In genomic region chr10:62231811-62232210, GRCm38 (mm10) we compare ENCODE assay signal across 9 mouse cellular contexts. TPM values are rescaled to one million over a fixed set of nuclear protein-coding genes. Genes with fewer than 3 reads are reported as not detected.
A peak's percentile ranks its signal among the peaks of the same experiment; 100 is the strongest.
DNase-seq lines count a peak whose midpoint lies in the region; ATAC-seq and TF ChIP-seq lines count a peak whose summit lies in the region.
"Had no signal": no experiment of that assay in that cellular context is flagged by ENCODE, and none has a peak within 500 bp of the region (broad histone marks: within the 10 kb centered on the region; RNA-seq: fewer than 3 reads in every experiment).

No protein-coding gene starts in this region.

- peak overlapping the region; percentile 92; the same call in 1 of the 2 replicates for H3K4me2 ChIP-seq in midbrain, embryonic 13.5 days (replicated peaks)
- no peak overlapping the region; the same call in 1 of the 2 replicates for H3K4me2 ChIP-seq in midbrain, embryonic 16.5 days (ENCODE audit: low read length)
- peak overlapping the region; percentile 92 for H3K4me2 ChIP-seq in myocyte (ENCODE audit: low read depth)

- no peaks in the 10 kb centered on the region for H3K27me3 ChIP-seq in heart, adult 2 months (ENCODE audit: control insufficient read depth, insufficient read depth, low read length)
- peaks cover 13% of the 10 kb centered on the region for H3K27me3 ChIP-seq in midbrain, embryonic 13.5 days
- H3K27me3 ChIP-seq in midbrain, embryonic 16.5 days (ENCODE audit: control insufficient read depth, insufficient read depth, low read depth, low read length): no peaks in the 10 kb centered on the region
- H3K27me3 ChIP-seq in myocyte (ENCODE audit: control insufficient read depth, insufficient read depth, insufficient read length): no peaks in the 10 kb centered on the region

- no peak for TF ChIP-seq EP300 in heart, adult 2 months (IDR thresholded peaks at IDR 0.05; ENCODE audit: insufficient read depth, low read depth, low read length)

- peak overlapping the region; percentile 73 for H3K27ac ChIP-seq in heart, adult 2 months
- no peak overlapping the region for H3K27ac ChIP-seq in midbrain, embryonic 13.5 days
- no peak overlapping the region for H3K27ac ChIP-seq in midbrain, embryonic 16.5 days (ENCODE audit: low read length)

- intact Hi-C loops in heart, adult 2 months (cut with DNase I): loop anchor here (1.0 kb wide), 1 partner anchor 15 kb away; no protein-coding TSS in a partner anchor

- no peak for TF ChIP-seq POLR2A in heart, adult 2 months (IDR thresholded peaks at IDR 0.05; ENCODE audit: insufficient read depth, low read depth, low read length)
- TF ChIP-seq POLR2A in myocyte (IDR thresholded peaks at IDR 0.05; ENCODE audit: insufficient read length, low read depth): no peak

- no peak for ATAC-seq in midbrain, embryonic 13.5 days
- no peak for ATAC-seq in midbrain, embryonic 16.5 days
- no peak for ATAC-seq in activated CD4-positive, CD25-positive, alpha-beta regulatory T cell, adult 4 months

- no peak for TF ChIP-seq CTCF in heart, adult 2 months (IDR thresholded peaks at IDR 0.05)

- no peak for DNase-seq in heart, adult 2 months
- no peak for DNase-seq in heart, postnatal 4 days
- DNase-seq in kidney, adult 8-10 months: peak; percentile 31 to 60
- DNase-seq in yolk sac, embryonic 10.5 days (ENCODE audit: low spot score): no peak

- H3K36me3 ChIP-seq in heart, adult 2 months (ENCODE audit: control insufficient read depth, insufficient read depth, low read length): no peaks in the 10 kb centered on the region
- no peaks in the 10 kb centered on the region for H3K36me3 ChIP-seq in midbrain, embryonic 13.5 days
- H3K36me3 ChIP-seq in midbrain, embryonic 16.5 days (ENCODE audit: control insufficient read depth, insufficient read depth, low read length): no peaks in the 10 kb centered on the region
- no peaks in the 10 kb centered on the region for H3K36me3 ChIP-seq in myocyte (ENCODE audit: control insufficient read depth, insufficient read depth)

- 68% methylated on average over 3 of the region's 3 CpGs for WGBS in heart, adult 2 months
- WGBS in midbrain, embryonic 13.5 days: 91% methylated on average over 3 of the region's 3 CpGs
- 83% methylated on average over 3 of the region's 3 CpGs for WGBS in midbrain, embryonic 16.5 days

- H3K4me3 ChIP-seq in heart, adult 2 months: peak overlapping the region; percentile 57; the same call in 1 of the 2 replicates
- H3K4me3 ChIP-seq in midbrain, embryonic 13.5 days (replicated peaks): no peak overlapping the region
- H3K4me3 ChIP-seq in midbrain, embryonic 16.5 days (ENCODE audit: low read depth, low read length): no peak overlapping the region
- H3K4me3 ChIP-seq in myocyte: no peak overlapping the region

- H3K9me3 ChIP-seq in midbrain, embryonic 13.5 days: no peaks in the 10 kb centered on the region
- no peaks in the 10 kb centered on the region for H3K9me3 ChIP-seq in midbrain, embryonic 16.5 days (replicated peaks; ENCODE audit: control insufficient read depth, low read length, poor library complexity, severe bottlenecking)

- H3K79me2 ChIP-seq in heart, adult 2 months (replicated peaks; ENCODE audit: control insufficient read depth, insufficient read depth, low read length): no peaks in the 10 kb centered on the region
- peaks cover 3% of the 10 kb centered on the region for H3K79me2 ChIP-seq in myocyte (ENCODE audit: control insufficient read depth, insufficient read depth)

- no peak overlapping the region for H3K9ac ChIP-seq in heart, adult 2 months (ENCODE audit: low read depth, low read length)
- H3K9ac ChIP-seq in midbrain, embryonic 13.5 days (replicated peaks): no peak overlapping the region
- no peak overlapping the region for H3K9ac ChIP-seq in midbrain, embryonic 16.5 days (ENCODE audit: low read depth, low read length)

- H3ac ChIP-seq in myocyte (ENCODE audit: control insufficient read depth, insufficient read length): no peak overlapping the region

- H3K4me1 ChIP-seq in heart, adult 2 months (ENCODE audit: control insufficient read depth, insufficient read depth, low read length): peaks cover 4% of the 10 kb centered on the region
- peaks cover 7% of the 10 kb centered on the region for H3K4me1 ChIP-seq in midbrain, embryonic 13.5 days (replicated peaks)
- peaks cover 5% of the 10 kb centered on the region for H3K4me1 ChIP-seq in midbrain, embryonic 16.5 days (ENCODE audit: control insufficient read depth, insufficient read depth, low read length)

TF ChIP-seq in myocyte, 11 proteins besides CTCF, POLR2A, EP300 and RAD21:
- no peak for TF ChIP-seq TCF3 (IDR thresholded peaks at IDR 0.05; ENCODE audit: insufficient read length, low read depth)
- TF ChIP-seq USF1 (IDR thresholded peaks at IDR 0.05; ENCODE audit: low read depth): no peak

RNA-seq across cellular contexts. Expression of gene Tspan15, which starts 0.8 kb away (rescaled TPM):
- 1 to 10 TPM; 6.1 to 8.1 TPM for total RNA-seq in heart, adult 2 months (2021)
- polyA plus RNA-seq in heart, adult 2 months (2012; rRNA removed): 17.7 and 19.1 TPM in 2 replicates
- 10 to 100 TPM; 10.1 to 10.3 TPM for total RNA-seq in heart, postnatal 4 days (2021)
- 15.0 and 18.7 TPM in 2 replicates for polyA plus RNA-seq in midbrain, embryonic 13.5 days (2015; fragmentation: Nextera tagmentation; extraction: Ambion mirVana)
- polyA plus RNA-seq in midbrain, embryonic 16.5 days (2015; fragmentation: Nextera tagmentation; extraction: Ambion mirVana): 19.4 and 23.2 TPM in 2 replicates
- 18.7 TPM for polyA plus RNA-seq in myocyte (2012; fragmentation: generic; extraction: Trizol)
- under 1 TPM in 1 of 2 experiments, not detected in 1; 0.15 TPM for polyA plus RNA-seq in activated CD4-positive, CD25-positive, alpha-beta regulatory T cell, adult 4 months (2017; shearing (Covaris generic))

RNA-seq across cellular contexts. Expression of gene Tacr2, which starts 20.4 kb away (rescaled TPM):
- total RNA-seq in heart, adult 2 months (2021): not detected
- not detected in 2 replicates for polyA plus RNA-seq in heart, adult 2 months (2012; rRNA removed)
- total RNA-seq in heart, postnatal 4 days (2021): not detected
- polyA plus RNA-seq in midbrain, embryonic 13.5 days (2015; fragmentation: Nextera tagmentation; extraction: Ambion mirVana): not detected in 2 replicates
- polyA plus RNA-seq in midbrain, embryonic 16.5 days (2015; fragmentation: Nextera tagmentation; extraction: Ambion mirVana): not detected in 2 replicates
- polyA plus RNA-seq in myocyte (2012; fragmentation: generic; extraction: Trizol): 0.05 TPM
- not detected for polyA plus RNA-seq in activated CD4-positive, CD25-positive, alpha-beta regulatory T cell, adult 4 months (2017; shearing (Covaris generic))
- total RNA-seq: gastrocnemius, postnatal 36 days had no signal

Comparison
In these comparisons a context has a peak if more than half of its experiments do, and no peak if none do; other contexts are left out.
1. DNase-seq: peak in kidney, adult 8-10 months (2 of 2); none in heart, adult 2 months (0 of 2), heart, postnatal 4 days (single experiment) and yolk sac, embryonic 10.5 days (single experiment).
2. RNA of gene Tspan15, which starts 0.8 kb away (polyA plus RNA-seq): 19.4 to 23.2 TPM in midbrain, embryonic 16.5 days, 18.7 TPM in myocyte (single experiment), 17.7 to 19.1 TPM in heart, adult 2 months and 15.0 to 18.7 TPM in midbrain, embryonic 13.5 days; 0.15 TPM in activated CD4-positive, CD25-positive, alpha-beta regulatory T cell, adult 4 months; every median in the first group is over 10 times any median in the second.